ENCODE assay signal across 19 mouse cellular contexts in genomic region chr17:28779735-28780134, GRCm38 (mm10). TPM values are rescaled to one million over a fixed set of nuclear protein-coding genes. Genes with fewer than 3 reads are reported as not detected.
"Had no signal": no experiment of that assay in that cellular context is flagged by ENCODE, and none has a peak within 500 bp of the region (broad histone marks: within the 10 kb centered on the region; RNA-seq: fewer than 3 reads in every experiment).

No protein-coding gene starts in this region.

- H3K27ac ChIP-seq: midbrain, embryonic 10.5 days; neural tube, embryonic 13.5 days; neural tube, embryonic 15.5 days had no signal

- H3K4me1 ChIP-seq: neural tube, embryonic 13.5 days; neural tube, embryonic 15.5 days had no signal

- H3K9ac ChIP-seq: lung, embryonic 14.5 days; neural tube, embryonic 13.5 days; neural tube, embryonic 15.5 days had no signal

- ATAC-seq: midbrain, embryonic 16.5 days had no signal

- H3K27me3 ChIP-seq: neural tube, embryonic 13.5 days; neural tube, embryonic 15.5 days had no signal

- H3K9me3 ChIP-seq: midbrain, embryonic 10.5 days; neural tube, embryonic 13.5 days; neural tube, embryonic 15.5 days had no signal

- H3K36me3 ChIP-seq: midbrain, embryonic 10.5 days; neural tube, embryonic 13.5 days; neural tube, embryonic 15.5 days had no signal

- H3K4me3 ChIP-seq: midbrain, embryonic 10.5 days; myocyte; neural tube, embryonic 13.5 days; neural tube, embryonic 15.5 days had no signal

- DNase-seq: lung, adult 18-20 months; lung, embryonic 14.5 days; lung, postnatal 10 days; lung, postnatal 4 days; midbrain, embryonic 14.5 days; retina, postnatal 1 day; right cerebral cortex, adult 18-20 months; right cerebral cortex, postnatal 25 days; right cerebral cortex, postnatal 4 days; spleen, adult 18-20 months; thymus, adult 18-20 months; thymus, postnatal 14 days; thymus, postnatal 36 days had no signal

- H3K4me2 ChIP-seq: lung, embryonic 14.5 days; neural tube, embryonic 13.5 days; neural tube, embryonic 15.5 days had no signal

RNA-seq across cellular contexts. Expression of gene Mapk13, which starts 10.6 kb away (rescaled TPM):
- total RNA-seq: megakaryocyte-erythroid progenitor cell, adult 5-6 weeks had no signal

RNA-seq across cellular contexts. Expression of gene AC170998.1, which starts 53.9 kb away (rescaled TPM):
- polyA plus RNA-seq: myocyte had no signal
